Mouse (Mus musculus) liver, adult 2 months (tissue): ENCODE results near the gene Tmem102. TPM values are rescaled to one million over a fixed set of nuclear protein-coding genes. Genes with fewer than 3 reads are reported as not detected.

Experiments used
- DNase-seq: peaks from one replicate; pipeline ENCODE4 v3.0.0-alpha.2; 2011; ENCODE audit warnings: low read depth, low spot score; ENCODE audit errors: extremely low read depth
- H3K27ac ChIP-seq: fragments of 200-500 bp; replicated peaks from 2 replicates; pipeline ENCODE4 v1.5.1; 2012; ENCODE audit warnings: low read depth, mild to moderate bottlenecking, control low read depth, inconsistent platforms, low read length; ENCODE audit not compliant: insufficient read depth
- H3K27me3 ChIP-seq: fragments of 200-500 bp; 2 replicates; pipeline ENCODE4 v1.6.1; 2012; ENCODE audit warnings: mild to moderate bottlenecking, moderate library complexity, low read length, inconsistent platforms; ENCODE audit not compliant: control insufficient read depth, insufficient read depth
- H3K36me3 ChIP-seq: fragments of 200-500 bp; 2 replicates; pipeline ENCODE4 v1.6.1; 2012; ENCODE audit warnings: low read length, inconsistent platforms; ENCODE audit not compliant: control insufficient read depth, insufficient read depth
- H3K4me1 ChIP-seq: fragments of 200-500 bp; 2 replicates; pipeline ENCODE4 v1.6.1; 2011; ENCODE audit warnings: low read length; ENCODE audit not compliant: control insufficient read depth, insufficient read depth
- H3K4me3 ChIP-seq: fragments of 200-500 bp; 2 replicates; pipeline ENCODE4 v1.5.1; 2011; ENCODE audit warnings: low read depth, mild to moderate bottlenecking, control low read depth, low read length, moderate library complexity; ENCODE audit not compliant: insufficient read depth
- H3K79me2 ChIP-seq: fragments of 200-500 bp; 2 replicates; pipeline ENCODE4 v1.6.1; 2012; ENCODE audit warnings: inconsistent platforms, mild to moderate bottlenecking, low read length, moderate library complexity; ENCODE audit not compliant: control insufficient read depth, insufficient read depth
- H3K9ac ChIP-seq: fragments of 200-500 bp; 2 replicates; pipeline ENCODE4 v1.6.1; 2012; ENCODE audit warnings: low read depth, mild to moderate bottlenecking, control low read depth, inconsistent platforms, low read length
- CTCF ChIP-seq: fragments of 200-500 bp; IDR thresholded peaks from 2 replicates; pipeline ENCODE4 v1.5.1; 2011; ENCODE audit warnings: low read depth, low read length, control low read depth
- POLR2A ChIP-seq: fragments of 200-500 bp; IDR thresholded peaks from 2 replicates; pipeline ENCODE4 v1.6.1; 2011; ENCODE audit warnings: low read length, control low read depth; ENCODE audit not compliant: insufficient read depth; ENCODE audit errors: extremely low read depth
- WGBS: fragments of 180-500 bp; shearing (Covaris S2); methylation state at CpG from one replicate; pipeline ENCODE4 v1.1.7; 2018; 5-methylcytosine and 5-hydroxymethylcytosine counted together
- polyA plus RNA-seq: library from polyadenylated mRNA; depleted of rRNA; stranded (reverse); fragments of >200 nt; gene quantifications from 2 replicates; pipeline ENCODE4 v1.2.3, GENCODE M21; 2012
- total RNA-seq: library from RNA; depleted of rRNA; stranded (reverse); fragments of >200 nt; gene quantifications from 2 replicates; pipeline ENCODE4 v1.2.3, GENCODE M21; 2014

Tmem102 gene
- total and polyA plus RNA-seq, 2 experiments, result 2.4 to 13.5 TPM

GRCm38 (mm10) chr11:69791420-69791819, 14.0 kb downstream of the Tmem102 start:
- Histone ChIP-seq H3K9ac (no peak overlapping the region), H3K36me3 (no peaks in the 10 kb centered on the region), H3K27ac (no peak overlapping the region), H3K4me3 (no peak overlapping the region), H3K4me1 (peaks cover 6% of the 10 kb centered on the region; the same call in 1 of the 2 replicates), H3K79me2 (no peaks in the 10 kb centered on the region), H3K27me3 (no peaks in the 10 kb centered on the region)
- TF ChIP-seq CTCF, result no peak
- no peak for DNase-seq
- WGBS, result 80% methylated on average over 5 of the region's 5 CpGs

- peaks cover 6% of the 10 kb centered on the region; the same call in 1 of the 2 replicates for H3K4me1 ChIP-seq
- TF ChIP-seq CTCF, result no peak
- no peak for TF ChIP-seq POLR2A
- H3K36me3 ChIP-seq, result no peaks in the 10 kb centered on the region
- 17% methylated on average over 5 of the region's 5 CpGs for WGBS
- H3K79me2 ChIP-seq, result no peaks in the 10 kb centered on the region
- no peak overlapping the region for H3K4me3 ChIP-seq
- no peaks in the 10 kb centered on the region for H3K27me3 ChIP-seq
- H3K27ac ChIP-seq, result peak overlapping the region; percentile 37; the same call in 1 of the 2 replicates
- DNase-seq, result peak; percentile 81
- no peak overlapping the region for H3K9ac ChIP-seq
Measured at GRCm38 (mm10) chr11:69789431-69789830, 16.0 kb downstream of the Tmem102 start.

GRCm38 (mm10) chr11:69787306-69787705, 18.1 kb downstream of the Tmem102 start:
- Histone ChIP-seq H3K36me3 (no peaks in the 10 kb centered on the region), H3K79me2 (no peaks in the 10 kb centered on the region), H3K27me3 (no peaks in the 10 kb centered on the region), H3K4me1 (peaks cover 6% of the 10 kb centered on the region; the same call in 1 of the 2 replicates), H3K27ac (no peak overlapping the region), H3K4me3 (no peak overlapping the region), H3K9ac (no peak overlapping the region)
- no peak for DNase-seq
- TF ChIP-seq POLR2A, result no peak
- WGBS, result 94% methylated on average over 5 of the region's 5 CpGs

DNA sequence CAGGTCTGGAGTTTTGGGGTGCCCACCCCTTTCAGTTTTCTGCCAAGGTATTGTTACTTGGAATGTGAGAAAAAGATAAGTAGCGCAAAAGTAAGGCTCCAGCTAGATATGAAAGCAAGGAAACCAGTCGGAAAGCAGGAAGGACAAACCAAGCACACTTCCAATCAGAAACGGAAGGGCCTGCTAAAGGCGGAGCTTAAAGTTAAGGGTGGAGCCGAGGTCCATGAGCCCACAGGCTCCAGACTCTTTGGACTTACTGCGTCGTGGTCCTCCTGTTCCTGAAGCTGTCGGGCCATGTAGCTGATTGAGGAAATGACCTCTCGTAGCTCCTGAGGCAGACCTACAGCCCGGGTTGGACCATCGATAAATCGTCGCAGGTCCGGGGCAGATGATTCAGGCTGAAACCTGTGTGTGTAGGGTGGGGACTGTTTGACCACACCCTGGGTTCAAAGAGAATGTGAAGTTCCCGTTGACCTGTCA, 20.6 kb downstream of the Tmem102 start:
- no peak overlapping the region for H3K27ac ChIP-seq
- no peak for TF ChIP-seq POLR2A
- TF ChIP-seq CTCF, result no peak
- H3K79me2 ChIP-seq, result no peaks in the 10 kb centered on the region
- H3K36me3 ChIP-seq, result no peaks in the 10 kb centered on the region
- no peak overlapping the region for H3K9ac ChIP-seq
- H3K4me3 ChIP-seq, result peak overlapping the region; percentile 15; the same call in 1 of the 2 replicates
- 14% methylated on average over 15 of the region's 15 CpGs for WGBS
- peaks cover 6% of the 10 kb centered on the region; the same call in 1 of the 2 replicates for H3K4me1 ChIP-seq
- DNase-seq, result peak; percentile 53
- H3K27me3 ChIP-seq, result no peaks in the 10 kb centered on the region

GRCm38 (mm10) chr11:69781828-69782227, 23.6 kb downstream of the Tmem102 start:
- Histone ChIP-seq H3K79me2 (no peaks in the 10 kb centered on the region), H3K36me3 (no peaks in the 10 kb centered on the region), H3K27me3 (no peaks in the 10 kb centered on the region), H3K4me3 (no peak overlapping the region), H3K4me1 (0 out of 2 replicates have a peak, but pooled peaks cover 3% of the 10 kb centered on the region), H3K9ac (no peak overlapping the region), H3K27ac (no peak overlapping the region)
- peak; percentile 22 for DNase-seq
- TF ChIP-seq POLR2A (no peak), CTCF (no peak)
- WGBS, result 29% methylated on average over 4 of the region's 4 CpGs

- TF ChIP-seq POLR2A, result no peak
- no peak for TF ChIP-seq CTCF
- H3K27ac ChIP-seq, result no peak overlapping the region
- DNase-seq, result no peak
- no peaks in the 10 kb centered on the region for H3K27me3 ChIP-seq
- H3K9ac ChIP-seq, result no peak overlapping the region
- H3K79me2 ChIP-seq, result 0 out of 2 replicates have a peak, but pooled peaks cover 2% of the 10 kb centered on the region
- no peaks in the 10 kb centered on the region; the same call in 1 of the 2 replicates for H3K4me1 ChIP-seq
- 80% methylated on average over 7 of the region's 7 CpGs for WGBS
- H3K4me3 ChIP-seq, result no peak overlapping the region
- no peaks in the 10 kb centered on the region for H3K36me3 ChIP-seq
Measured at GRCm38 (mm10) chr11:69778985-69779384, 26.4 kb downstream of the Tmem102 start.
